Mouse (Mus musculus) embryonic facial prominence, embryonic 14.5 days (tissue): ENCODE results near the gene Tapbp. TPM values are rescaled to one million over a fixed set of nuclear protein-coding genes. Genes with fewer than 3 reads are reported as not detected.
"Not testable (repeated sequence)": the region's sequence is repeated elsewhere in the genome, so short reads cannot be mapped to it uniquely, and the experiment has no call there.

Experiments
- ATAC-seq: fragments of 200-750 bp; cut with Nextera tagmentation; 2 replicates; pipeline ENCODE4 v1.8.0; 2017; ENCODE audit warnings: low read depth, moderate number of reproducible peaks, moderate TSS enrichment
- DNase-seq: peaks from one replicate; pipeline ENCODE4 v3.0.0-alpha.2; 2015; ENCODE audit warnings: low spot score
- H3K27ac ChIP-seq: fragments of 300-500 bp; sonication (generic); replicated peaks from 2 replicates; pipeline ENCODE4 v1.5.1; 2014; ENCODE audit warnings: low read depth, mild to moderate bottlenecking, low read length, moderate library complexity
- H3K27me3 ChIP-seq: fragments of 300-500 bp; sonication (generic); replicated peaks from 2 replicates; pipeline ENCODE4 v1.6.1; 2014; ENCODE audit warnings: low read length; ENCODE audit not compliant: control insufficient read depth, insufficient read depth
- H3K36me3 ChIP-seq: fragments of 300-500 bp; sonication (generic); 2 replicates; pipeline ENCODE4 v1.6.1; 2014; ENCODE audit warnings: low read length, mixed read lengths; ENCODE audit not compliant: control insufficient read depth, insufficient read depth
- H3K4me1 ChIP-seq: fragments of 300-500 bp; sonication (generic); 2 replicates; pipeline ENCODE4 v1.6.1; 2014; ENCODE audit warnings: antibody characterized with exemption, low read length; ENCODE audit not compliant: control insufficient read depth, insufficient read depth
- H3K4me2 ChIP-seq: fragments of 300-500 bp; sonication (generic); 2 replicates; pipeline ENCODE4 v1.6.1; 2014; ENCODE audit warnings: low read depth, mild to moderate bottlenecking, low read length, moderate library complexity, mixed read lengths
- H3K4me3 ChIP-seq: fragments of 300-500 bp; sonication (generic); 2 replicates; pipeline ENCODE4 v1.5.1; 2014; ENCODE audit warnings: low read depth, mild to moderate bottlenecking, low read length
- H3K9ac ChIP-seq: fragments of 300-500 bp; sonication (generic); 2 replicates; pipeline ENCODE4 v1.6.1; 2014; ENCODE audit warnings: low read depth, mild to moderate bottlenecking, low read length, moderate library complexity, mixed read lengths
- H3K9me3 ChIP-seq: fragments of 300-500 bp; sonication (generic); 2 replicates; pipeline ENCODE4 v1.6.1; 2016; ENCODE audit warnings: low read length; ENCODE audit not compliant: control insufficient read depth
- WGBS: fragments of 180-500 bp; shearing (Covaris S2); extraction: QIAGEN DNeasy Blood & Tissue Kit; methylation state at CpG from one replicate; pipeline ENCODE4 v1.1.7; 2014; 5-methylcytosine and 5-hydroxymethylcytosine counted together
- polyA plus RNA-seq: library from polyadenylated mRNA; unstranded; fragments of >200 nt; fragmentation: Nextera tagmentation; extraction: Ambion mirVana; gene quantifications from 2 replicates; pipeline ENCODE4 v1.2.1, GENCODE M21; 2014

Gene Tapbp
- 31.9 and 32.0 TPM in 2 replicates for polyA plus RNA-seq

GRCm38 (mm10) chr17:33915671-33916250, at the start of gene Tapbp, which contains the start of gene Zbtb22:
Gene Tapbp (plus strand): TSS chr17:33915899.
Gene Zbtb22 (plus strand): TSS chr17:33915904.
- WGBS, result under 1% methylated on average over 22 of the region's 34 CpGs
- peaks cover 10% of the 10 kb centered on the region for H3K4me1 ChIP-seq
- H3K4me2 ChIP-seq, result peak within 1 kb of the TSS; percentile 70
- H3K36me3 ChIP-seq, result peaks cover 52% of the 10 kb centered on the region
- H3K4me3 ChIP-seq, result peak within 1 kb of the TSS; percentile 51
- ATAC-seq, result peak; percentile 93
- no peaks in the 10 kb centered on the region for H3K27me3 ChIP-seq
- peak; percentile 99 for DNase-seq
- peak within 1 kb of the TSS; percentile 66 for H3K9ac ChIP-seq
- peak within 1 kb of the TSS; percentile 76 for H3K27ac ChIP-seq
- no peaks in the 10 kb centered on the region for H3K9me3 ChIP-seq

GRCm38 (mm10) chr17:33873537-33873936, 42.2 kb upstream of the Tapbp start, which contains the start of gene Gm7029:
Gene Gm7029 (plus strand): TSS chr17:33873837.
- not testable (repeated sequence) for DNase-seq, H3K4me2 ChIP-seq, H3K4me1 ChIP-seq, H3K9me3 ChIP-seq, ATAC-seq, H3K27me3 ChIP-seq, H3K4me3 ChIP-seq, H3K9ac ChIP-seq, H3K27ac ChIP-seq
- peaks cover 11% of the 10 kb centered on the region for H3K36me3 ChIP-seq
- no CpG with 5 or more reads among the region's 12 CpGs for WGBS

GRCm38 (mm10) chr17:33874411-33874810, 41.3 kb upstream of the Tapbp start:
- 91% methylated on average over 7 of the region's 11 CpGs for WGBS
- no peak overlapping the region for H3K27ac ChIP-seq
- no peak overlapping the region for H3K9ac ChIP-seq
- H3K4me1 ChIP-seq, result no peaks in the 10 kb centered on the region
- no peaks in the 10 kb centered on the region for H3K27me3 ChIP-seq
- H3K4me3 ChIP-seq, result no peak overlapping the region
- H3K36me3 ChIP-seq, result peaks cover 16% of the 10 kb centered on the region
- DNase-seq (no peak), ATAC-seq (no peak)
- H3K9me3 ChIP-seq, result no peaks in the 10 kb centered on the region
- no peak overlapping the region for H3K4me2 ChIP-seq

- peaks cover 16% of the 10 kb centered on the region for H3K36me3 ChIP-seq
- not testable (repeated sequence) for H3K9me3 ChIP-seq, DNase-seq, H3K4me2 ChIP-seq, H3K4me1 ChIP-seq, H3K9ac ChIP-seq, H3K4me3 ChIP-seq, H3K27ac ChIP-seq, H3K27me3 ChIP-seq, ATAC-seq
- WGBS, result 88% methylated on average over 5 of the region's 5 CpGs
Observed at GRCm38 (mm10) chr17:33875797-33876196, 39.9 kb upstream of the Tapbp start.

- not testable (repeated sequence) for H3K4me3 ChIP-seq, H3K4me1 ChIP-seq, DNase-seq, H3K4me2 ChIP-seq, H3K9me3 ChIP-seq, H3K9ac ChIP-seq, ATAC-seq, H3K27me3 ChIP-seq, H3K27ac ChIP-seq
- H3K36me3 ChIP-seq, result peaks cover 22% of the 10 kb centered on the region; the same call in 1 of the 2 replicates
- WGBS, result 100% methylated on average over 5 of the region's 11 CpGs
Observed at GRCm38 (mm10) chr17:33884320-33884719, 31.4 kb upstream of the Tapbp start.

GRCm38 (mm10) chr17:33887802-33888201, 27.9 kb upstream of the Tapbp start:
- H3K27me3 ChIP-seq, result not testable (repeated sequence)
- WGBS, result 73% methylated on average over 2 of the region's 2 CpGs

GRCm38 (mm10) chr17:33888230-33888629, 27.5 kb upstream of the Tapbp start:
- peak overlapping the region; percentile 63 for H3K4me2 ChIP-seq
- not testable (repeated sequence) for H3K9me3 ChIP-seq, H3K36me3 ChIP-seq, ATAC-seq, DNase-seq, H3K27ac ChIP-seq, H3K4me3 ChIP-seq, H3K4me1 ChIP-seq, H3K9ac ChIP-seq, H3K27me3 ChIP-seq

More at GRCm38 (mm10) chr17:33887802-33888201, 27.9 kb upstream of the Tapbp start:
- not testable (repeated sequence) for H3K9me3 ChIP-seq, H3K4me3 ChIP-seq, ATAC-seq, H3K4me1 ChIP-seq, H3K27ac ChIP-seq, H3K4me2 ChIP-seq, H3K9ac ChIP-seq, H3K36me3 ChIP-seq, DNase-seq

GRCm38 (mm10) chr17:33889941-33890532, 25.7 kb upstream of the Tapbp start:
- not testable (repeated sequence) for ATAC-seq, H3K36me3 ChIP-seq, H3K9me3 ChIP-seq, H3K4me1 ChIP-seq, DNase-seq, H3K27ac ChIP-seq, H3K27me3 ChIP-seq
- H3K9ac ChIP-seq, result peak overlapping the region; percentile 70
- H3K4me3 ChIP-seq, result peak overlapping the region; percentile 61
- 1% methylated on average over 17 of the region's 44 CpGs for WGBS
- peak overlapping the region; percentile 63 for H3K4me2 ChIP-seq
